Mouse (Mus musculus): ENCODE measurements around the gene Ptpn3.

DNA sequence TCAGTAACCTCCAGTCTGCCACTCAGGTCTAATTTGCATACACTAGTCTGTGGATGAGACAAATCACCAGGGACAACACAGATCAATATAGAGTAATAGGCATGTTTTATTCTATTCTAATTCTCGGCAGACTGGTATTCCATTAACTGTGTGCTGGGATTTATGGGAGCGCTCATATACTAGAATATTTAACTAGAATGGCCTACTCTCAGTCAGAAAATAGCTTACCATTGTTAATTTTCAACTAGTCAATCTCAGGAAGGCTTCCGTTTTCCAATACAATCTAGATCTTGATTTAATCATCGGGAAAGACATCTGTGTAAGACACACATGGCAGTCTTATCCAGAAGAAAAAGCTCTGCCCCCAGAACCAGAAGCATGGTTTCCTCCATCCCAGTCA is 3.5 kb downstream of the Ptpn3 start:
- TF ChIP-seq POLR2A (IDR thresholded peaks at IDR 0.05; ENCODE audit: borderline replicate concordance, extremely low read depth, insufficient read depth, insufficient read length, poor library complexity, severe bottlenecking), result no peak
- no peak for TF ChIP-seq CTCF (IDR thresholded peaks at IDR 0.05; ENCODE audit: borderline replicate concordance, extremely low read depth, insufficient read depth, insufficient read length)
